Mouse (Mus musculus) adrenal gland (tissue): ENCODE data around the gene Tomt.

ENCODE experiments used
- intact Hi-C: fragments of 180-260 bp; cut with DNase I; formaldehyde crosslinking; loops from one replicate; pipeline ENCODE4 v1.15.1; 2025
- microRNA-seq, 2 experiments: library from miRNA; unstranded; fragments of <30 nt; microRNA quantifications; one replicate each; pipeline ENCODE4; 2019

The Tomt gene

GRCm38 (mm10) chr7:101860978-101861377 lies 45.2 kb downstream of the Tomt start:
- intact Hi-C loops: no loop called here

- intact Hi-C loops: no loop called here
Observed at GRCm38 (mm10) chr7:101858362-101858761, 47.8 kb downstream of the Tomt start.

- intact Hi-C loops: no loop called here
Observed at GRCm38 (mm10) chr7:101857094-101857493, 49.1 kb downstream of the Tomt start, which contains the start of gene Folr2. Gene Folr2, minus strand, starts transcription at chr7:101857194.

GRCm38 (mm10) chr7:101853816-101854215 lies 52.3 kb downstream of the Tomt start:
- intact Hi-C loops: no loop called here

GRCm38 (mm10) chr7:101852846-101853245 lies 53.3 kb downstream of the Tomt start:
- intact Hi-C loops: no loop called here

- intact Hi-C loops: no loop called here
Observed at GRCm38 (mm10) chr7:101851689-101852088, 54.5 kb downstream of the Tomt start.

Small RNAs within 50 kb of the gene (microRNA-seq; reads per million reads assigned to microRNA genes)
- gene Gm22655: 0 reads per million in 2 experiments
